Mouse (Mus musculus) urinary bladder, adult 2 months (tissue): ENCODE data around the gene Aif1. TPM values are rescaled to one million over a fixed set of nuclear protein-coding genes. Genes with fewer than 3 reads are reported as not detected.
A peak's percentile ranks its signal among the peaks of the same experiment; 100 is the strongest.
"Not testable (repeated sequence)": the region's sequence is repeated elsewhere in the genome, so short reads cannot be mapped to it uniquely, and the experiment has no call there.

Experiments
- DNase-seq: peaks from one replicate; pipeline ENCODE4 v3.0.0; 2022; ENCODE audit warnings: low spot score
- polyA plus RNA-seq: library from polyadenylated mRNA; depleted of rRNA; stranded (reverse); fragments of >200 nt; gene quantifications from 2 replicates; pipeline ENCODE4 v1.2.3, GENCODE M21; 2012

The Aif1 gene
- polyA plus RNA-seq, 1 experiment = 11.2 TPM

- no peak for DNase-seq
These were observed 28.5 kb downstream of the Aif1 start for GRCm38 (mm10) chr17:35147348-35147747.

GRCm38 (mm10) chr17:35146139-35146538 is 29.7 kb downstream of the Aif1 start:
- no peak for DNase-seq

GRCm38 (mm10) chr17:35141971-35142370 is 33.9 kb downstream of the Aif1 start:
- no peak for DNase-seq

- DNase-seq = no peak
These were observed 35.3 kb downstream of the Aif1 start for GRCm38 (mm10) chr17:35140490-35140996.

- DNase-seq = no peak
These were observed 36.6 kb downstream of the Aif1 start for GRCm38 (mm10) chr17:35139269-35139668.

GRCm38 (mm10) chr17:35135591-35136320 is 40.1 kb downstream of the Aif1 start:
- DNase-seq = no peak

- peak; percentile 97 for DNase-seq
These were observed 40.9 kb downstream of the Aif1 start, which contains the start of gene Bag6 for GRCm38 (mm10) chr17:35134801-35135590. Bag6 (plus strand) TSS chr17:35135178.

GRCm38 (mm10) chr17:35133517-35133916 is 42.4 kb downstream of the Aif1 start:
- DNase-seq = no peak

- no peak for DNase-seq
These were observed 43.7 kb downstream of the Aif1 start for GRCm38 (mm10) chr17:35132174-35132560.

- DNase-seq = no peak
These were observed 44.2 kb downstream of the Aif1 start, which contains the start of gene Apom for GRCm38 (mm10) chr17:35131500-35132173. Apom (minus strand) TSS chr17:35132050.

- DNase-seq = no peak
These were observed 44.8 kb downstream of the Aif1 start for GRCm38 (mm10) chr17:35131038-35131437.

- no peak for DNase-seq
These were observed 46.9 kb downstream of the Aif1 start for GRCm38 (mm10) chr17:35128996-35129395.

- DNase-seq = no peak
These were observed 48.9 kb downstream of the Aif1 start for GRCm38 (mm10) chr17:35127017-35127416.

- peak; percentile 75 for DNase-seq
These were observed 49.7 kb downstream of the Aif1 start, which contains the start of gene D17H6S53E for GRCm38 (mm10) chr17:35126206-35126611. D17H6S53E (plus strand) TSS chr17:35126373.

GRCm38 (mm10) chr17:35125578-35125977 is 50.3 kb downstream of the Aif1 start:
- no peak for DNase-seq

GRCm38 (mm10) chr17:35125081-35125480 is 50.8 kb downstream of the Aif1 start:
- DNase-seq = no peak

- DNase-seq = not testable (repeated sequence)
These were observed 51.5 kb downstream of the Aif1 start for GRCm38 (mm10) chr17:35124261-35124896.

- DNase-seq = not testable (repeated sequence)
These were observed 52.6 kb downstream of the Aif1 start for GRCm38 (mm10) chr17:35123287-35123686.

GRCm38 (mm10) chr17:35121871-35122303 is 54.0 kb downstream of the Aif1 start, which contains the start of gene Csnk2b:
Csnk2b (minus strand) TSS chr17:35122053.
- DNase-seq = no peak

- peak; percentile 88 for DNase-seq
These were observed 54.6 kb downstream of the Aif1 start, which contains the start of gene Gpank1 for GRCm38 (mm10) chr17:35121143-35121799. Gpank1 (plus strand) TSS chr17:35121455.
